Mouse (Mus musculus): ENCODE measurements at regions not wholly inside any gene's neighbourhood (a gene's known extent, or its start where the extent isn't known, plus 50 kb on each side); places are given as distances from the start of the nearest gene placed in this dataset.

DNA sequence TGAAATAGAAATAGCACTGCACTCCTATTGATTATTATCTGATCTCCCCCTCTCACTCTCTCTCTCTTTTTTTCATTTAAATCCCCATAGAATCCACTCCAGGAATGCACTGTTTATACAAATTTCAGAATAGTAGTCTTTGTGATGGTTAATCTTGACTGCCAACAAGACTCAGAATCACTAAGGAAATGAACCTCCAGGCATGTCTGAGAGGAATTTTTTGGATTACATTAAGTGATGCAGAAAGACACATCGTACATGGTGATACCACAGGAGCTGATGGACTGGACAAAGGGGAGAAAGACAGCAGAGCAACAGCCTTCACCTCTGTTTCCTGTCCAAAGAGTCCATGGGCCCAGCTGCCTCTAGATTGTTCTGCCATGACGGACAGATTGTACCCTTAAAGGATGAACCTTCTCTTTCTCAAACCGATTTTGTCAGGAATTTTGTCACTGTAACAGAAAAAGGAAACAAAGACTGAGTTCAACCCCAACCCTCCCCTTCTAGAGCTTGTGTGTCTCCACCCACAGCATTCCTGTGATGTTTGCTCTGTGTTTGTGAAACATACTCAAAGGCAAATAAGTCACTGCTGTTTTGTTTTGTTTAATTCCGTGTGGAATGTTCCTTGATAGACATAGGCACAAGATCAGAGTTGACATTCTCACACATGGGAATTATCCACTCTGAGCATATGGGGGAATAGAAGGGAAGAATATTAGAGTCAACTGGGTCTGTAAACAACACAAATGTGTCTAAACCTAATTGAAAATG is 59.1 kb upstream of the Gm34302 start:
- no peak for DNase-seq (ENCODE audit: low spot score)

- no peak for DNase-seq (ENCODE audit: low spot score)
These were observed 55.2 kb upstream of the Gm34302 start for GRCm38 (mm10) chr3:63538881-63539280.

DNA sequence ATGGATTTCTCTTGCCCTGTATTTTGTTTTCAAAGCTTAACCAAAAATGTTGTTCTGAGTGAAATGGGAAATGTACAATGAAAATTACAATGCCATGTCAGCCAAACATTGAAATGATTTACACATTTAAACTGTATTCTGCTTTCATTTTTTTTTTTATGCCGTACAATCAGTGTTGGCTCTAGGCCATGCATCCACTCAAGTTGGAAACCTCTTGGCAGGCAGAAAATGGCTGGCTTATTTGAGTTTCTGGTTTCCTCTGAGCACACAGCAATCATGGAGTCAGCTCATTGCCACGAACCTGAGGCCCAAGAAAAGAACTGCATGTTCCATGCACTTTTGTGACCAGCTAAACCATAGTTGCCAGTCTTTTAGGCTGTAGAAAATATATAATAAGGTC is 50.5 kb upstream of the Gm34302 start:
- no peak for DNase-seq (ENCODE audit: low spot score)

Data from testis, postnatal 10 days (tissue).